Mouse (Mus musculus): ENCODE measurements around the gene Mavs. TPM values are rescaled to one million over a fixed set of nuclear protein-coding genes. Genes with fewer than 3 reads are reported as not detected.
A peak's percentile ranks its signal among the peaks of the same experiment; 100 is the strongest.

The Mavs gene
- polyA plus RNA-seq, 1 experiment from 2014 or later: 16.3 TPM

GRCm38 (mm10) chr2:131201262-131201661 lies 32.6 kb upstream of the Mavs start:
- WGBS: 86% methylated on average over 3 of the region's 3 CpGs
- H3K9me3 ChIP-seq: no peaks in the 10 kb centered on the region
- no peak overlapping the region for H3K4me2 ChIP-seq (replicated peaks)
- H3K4me3 ChIP-seq: no peak overlapping the region
- no peak overlapping the region for H3K27ac ChIP-seq
- no peak for ATAC-seq (ENCODE audit: insufficient number of reproducible peaks, insufficient read depth, low FRiP score, low TSS enrichment)
- H3K4me1 ChIP-seq: peaks cover 8% of the 10 kb centered on the region; the same call in 1 of the 2 replicates
- H3K36me3 ChIP-seq: peaks cover 18% of the 10 kb centered on the region
- H3K9ac ChIP-seq: no peak overlapping the region
- H3K27me3 ChIP-seq: no peaks in the 10 kb centered on the region

DNA sequence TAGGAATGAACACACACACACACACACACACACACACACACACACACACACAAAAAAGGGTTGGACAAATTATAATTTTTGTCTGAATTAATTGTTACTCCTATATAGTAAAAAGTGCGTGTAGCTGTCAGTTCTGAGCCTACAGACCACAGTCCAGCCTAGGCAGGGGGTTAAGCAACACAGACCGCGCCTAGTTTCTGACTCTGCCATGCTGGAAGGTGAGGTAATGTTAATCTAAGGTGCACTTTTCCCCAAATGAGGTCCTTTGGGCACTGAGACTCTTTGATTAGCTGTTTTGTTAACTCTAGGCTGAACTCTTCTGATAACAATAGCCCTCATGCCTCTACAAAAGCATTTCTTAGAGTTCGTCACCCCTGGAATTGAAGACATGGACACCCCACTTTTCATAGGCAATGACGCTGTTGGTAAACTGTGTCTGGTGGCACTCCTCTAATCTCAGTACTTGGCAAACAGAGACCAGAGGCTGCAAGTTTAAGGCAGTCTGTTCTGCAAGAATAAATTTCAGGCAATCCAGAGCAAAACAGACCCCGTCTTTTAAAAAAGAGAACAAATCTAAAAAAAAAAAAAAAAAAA lies 29.9 kb upstream of the Mavs start:
- peak overlapping the region; percentile 47; the same call in 1 of the 2 replicates for H3K27ac ChIP-seq
- H3K4me1 ChIP-seq: peaks cover 8% of the 10 kb centered on the region; the same call in 1 of the 2 replicates
- H3K27me3 ChIP-seq: no peaks in the 10 kb centered on the region
- H3K9me3 ChIP-seq: no peaks in the 10 kb centered on the region
- no peak overlapping the region for H3K4me2 ChIP-seq (replicated peaks)
- no peak for ATAC-seq (ENCODE audit: insufficient number of reproducible peaks, insufficient read depth, low FRiP score, low TSS enrichment)
- 78% methylated on average over 6 of the region's 6 CpGs for WGBS
- peaks cover 6% of the 10 kb centered on the region for H3K36me3 ChIP-seq
- H3K9ac ChIP-seq: no peak overlapping the region
- no peak overlapping the region for H3K4me3 ChIP-seq

- WGBS: 34% methylated on average over 7 of the region's 7 CpGs
- H3K4me3 ChIP-seq: no peak overlapping the region
- ATAC-seq (ENCODE audit: insufficient number of reproducible peaks, insufficient read depth, low FRiP score, low TSS enrichment): peak; percentile 57; the same call in 1 of the 2 replicates
- peak overlapping the region; percentile 70 for H3K27ac ChIP-seq
- H3K9ac ChIP-seq: no peak overlapping the region
- peaks cover 6% of the 10 kb centered on the region for H3K36me3 ChIP-seq
- H3K4me2 ChIP-seq (replicated peaks): no peak overlapping the region
- H3K27me3 ChIP-seq: no peaks in the 10 kb centered on the region
- H3K4me1 ChIP-seq: peaks cover 13% of the 10 kb centered on the region; the same call in 1 of the 2 replicates
- no peaks in the 10 kb centered on the region for H3K9me3 ChIP-seq
Measured at GRCm38 (mm10) chr2:131204410-131204981, 29.4 kb upstream of the Mavs start.

DNA sequence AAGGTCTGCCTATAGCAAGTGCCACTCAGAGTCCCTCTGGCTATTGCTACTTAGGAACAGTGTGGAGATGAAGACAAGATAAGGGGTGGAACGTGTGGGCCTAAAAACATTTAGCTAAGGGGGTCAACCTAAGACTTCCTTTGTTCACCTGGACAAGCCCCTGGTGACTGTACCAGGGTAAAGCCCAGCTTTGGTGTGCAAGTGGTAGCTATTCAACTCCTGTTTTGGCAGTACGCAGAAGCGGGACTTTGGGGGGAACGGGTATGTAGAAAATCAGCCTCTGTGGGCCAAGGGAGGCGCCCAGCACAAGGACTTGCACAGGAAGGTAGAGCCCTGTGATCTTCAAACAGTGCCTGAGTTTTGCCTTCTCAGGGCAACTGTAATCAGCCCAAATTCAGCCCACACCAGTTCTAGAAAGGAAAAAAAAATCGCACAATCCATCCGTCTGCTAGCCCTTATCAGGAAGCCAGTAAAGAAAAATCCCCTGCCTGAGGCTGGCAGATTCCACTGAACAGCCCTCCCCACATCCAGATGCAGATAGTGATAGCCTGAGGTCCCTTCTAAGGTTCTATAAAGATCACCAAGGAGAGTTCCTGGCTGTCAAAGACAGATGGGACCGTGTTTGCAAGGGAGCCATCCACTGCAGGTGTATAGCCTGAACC lies 28.2 kb upstream of the Mavs start:
- WGBS: 83% methylated on average over 8 of the region's 8 CpGs
- no peaks in the 10 kb centered on the region for H3K27me3 ChIP-seq
- H3K9me3 ChIP-seq: no peaks in the 10 kb centered on the region
- no peak overlapping the region for H3K4me3 ChIP-seq
- H3K36me3 ChIP-seq: no peaks in the 10 kb centered on the region
- no peak for ATAC-seq (ENCODE audit: insufficient number of reproducible peaks, insufficient read depth, low FRiP score, low TSS enrichment)
- H3K4me2 ChIP-seq (replicated peaks): no peak overlapping the region
- H3K27ac ChIP-seq: no peak overlapping the region
- H3K9ac ChIP-seq: no peak overlapping the region
- peaks cover 16% of the 10 kb centered on the region; the same call in 1 of the 2 replicates for H3K4me1 ChIP-seq

DNA sequence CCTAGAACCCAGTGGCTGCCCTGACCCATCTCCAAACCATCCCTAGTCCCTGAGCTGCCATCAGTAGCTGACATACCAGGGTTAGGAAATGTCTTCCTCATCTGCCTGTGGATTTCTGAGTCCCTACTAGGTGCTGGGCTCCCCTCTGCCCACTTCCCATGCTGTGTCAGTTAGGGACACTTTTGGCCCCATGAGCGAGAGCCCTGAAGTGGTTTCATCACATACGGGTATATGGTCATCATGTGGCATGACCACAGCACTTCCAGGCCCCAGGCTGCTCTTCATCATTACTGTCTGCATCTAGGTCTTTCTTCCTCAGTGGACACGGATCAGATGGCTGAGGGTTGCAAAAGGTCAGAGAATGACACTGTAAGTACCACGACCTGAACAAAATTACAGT lies 27.1 kb upstream of the Mavs start, which contains the start of gene Ap5s1:
TSS of gene Ap5s1 (plus strand) at position 301 of the 400 bp plus-strand sequence.
- WGBS: 72% methylated on average over 4 of the region's 4 CpGs
- H3K4me2 ChIP-seq (replicated peaks): no peak within 1 kb of the TSS
- H3K36me3 ChIP-seq: no peaks in the 10 kb centered on the region
- no peaks in the 10 kb centered on the region for H3K9me3 ChIP-seq
- no peaks in the 10 kb centered on the region for H3K27me3 ChIP-seq
- H3K4me3 ChIP-seq: no peak within 1 kb of the TSS
- no peak within 1 kb of the TSS for H3K9ac ChIP-seq
- ATAC-seq (ENCODE audit: insufficient number of reproducible peaks, insufficient read depth, low FRiP score, low TSS enrichment): no peak
- peaks cover 22% of the 10 kb centered on the region; the same call in 1 of the 2 replicates for H3K4me1 ChIP-seq
- no peak within 1 kb of the TSS for H3K27ac ChIP-seq

- no peaks in the 10 kb centered on the region for H3K27me3 ChIP-seq
- no peak overlapping the region for H3K4me3 ChIP-seq
- no peak for ATAC-seq (ENCODE audit: insufficient number of reproducible peaks, insufficient read depth, low FRiP score, low TSS enrichment)
- no peak overlapping the region for H3K27ac ChIP-seq
- 0 out of 2 replicates have a peak, but pooled peaks cover 5% of the 10 kb centered on the region for H3K36me3 ChIP-seq
- no peak overlapping the region for H3K9ac ChIP-seq
- WGBS: 91% methylated on average over 2 of the region's 2 CpGs
- peaks cover 22% of the 10 kb centered on the region; the same call in 1 of the 2 replicates for H3K4me1 ChIP-seq
- H3K4me2 ChIP-seq (replicated peaks): no peak overlapping the region
- H3K9me3 ChIP-seq: no peaks in the 10 kb centered on the region
Measured at GRCm38 (mm10) chr2:131208356-131208755, 25.5 kb upstream of the Mavs start.

GRCm38 (mm10) chr2:131209125-131209795 lies 24.6 kb upstream of the Mavs start:
- Histone ChIP-seq H3K9ac (peak overlapping the region; percentile 64), H3K27ac (peak overlapping the region; percentile 89), H3K4me3 (peak overlapping the region; percentile 57)

GRCm38 (mm10) chr2:131209969-131210792 lies 23.7 kb upstream of the Mavs start:
- ATAC-seq (ENCODE audit: insufficient number of reproducible peaks, insufficient read depth, low FRiP score, low TSS enrichment): peak; percentile 95
- 0 out of 2 replicates have a peak, but pooled peaks cover 5% of the 10 kb centered on the region for H3K36me3 ChIP-seq
- peak overlapping the region; percentile 89 for H3K27ac ChIP-seq
- peak overlapping the region; percentile 64 for H3K9ac ChIP-seq
- peak overlapping the region; percentile 58 for H3K4me2 ChIP-seq (replicated peaks)
- no peaks in the 10 kb centered on the region for H3K27me3 ChIP-seq
- H3K9me3 ChIP-seq: no peaks in the 10 kb centered on the region
- peak overlapping the region; percentile 57 for H3K4me3 ChIP-seq
- peaks cover 14% of the 10 kb centered on the region; the same call in 1 of the 2 replicates for H3K4me1 ChIP-seq
- WGBS: 1% methylated on average over 50 of the region's 50 CpGs

More at GRCm38 (mm10) chr2:131209125-131209795, 24.6 kb upstream of the Mavs start:
- ATAC-seq (ENCODE audit: insufficient number of reproducible peaks, insufficient read depth, low FRiP score, low TSS enrichment): no peak
- WGBS: 73% methylated on average over 4 of the region's 4 CpGs
- peak overlapping the region; percentile 58 for H3K4me2 ChIP-seq (replicated peaks)
- no peaks in the 10 kb centered on the region for H3K9me3 ChIP-seq
- 0 out of 2 replicates have a peak, but pooled peaks cover 5% of the 10 kb centered on the region for H3K36me3 ChIP-seq
- H3K27me3 ChIP-seq: no peaks in the 10 kb centered on the region
- peaks cover 19% of the 10 kb centered on the region; the same call in 1 of the 2 replicates for H3K4me1 ChIP-seq

DNA sequence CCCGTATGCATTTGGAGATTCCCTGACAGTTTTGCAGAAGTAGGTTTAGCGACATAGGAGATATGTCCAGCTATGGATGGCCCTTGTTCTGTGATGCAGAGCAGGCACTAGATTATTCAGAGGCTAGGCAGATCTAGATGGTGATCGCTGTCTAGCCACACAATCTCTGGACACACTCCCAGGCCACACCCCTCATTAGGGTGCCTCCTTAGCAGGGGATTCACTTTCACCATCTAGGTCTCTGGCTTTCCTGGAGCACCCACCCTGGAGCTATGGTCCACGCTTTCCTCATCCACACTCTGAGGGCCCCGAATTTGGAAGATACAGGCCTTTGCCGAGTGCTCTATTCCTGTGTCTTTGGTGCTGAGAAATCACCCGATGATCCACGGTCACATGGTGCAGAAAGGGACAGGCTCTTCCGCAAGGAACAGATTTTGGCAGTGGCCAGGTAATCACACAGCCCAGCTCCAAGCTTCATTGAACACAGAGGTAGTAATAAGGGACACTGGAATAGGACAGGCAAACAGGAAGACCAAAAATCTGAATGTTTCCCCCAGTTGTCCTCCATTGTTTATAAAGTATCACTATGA lies 22.7 kb upstream of the Mavs start:
- Histone ChIP-seq H3K4me2 (replicated peaks) (peak overlapping the region; percentile 58), H3K9ac (peak overlapping the region; percentile 64), H3K4me3 (peak overlapping the region; percentile 57), H3K9me3 (no peaks in the 10 kb centered on the region), H3K27me3 (no peaks in the 10 kb centered on the region), H3K27ac (no peak overlapping the region), H3K36me3 (0 out of 2 replicates have a peak, but pooled peaks cover 5% of the 10 kb centered on the region), H3K4me1 (peaks cover 14% of the 10 kb centered on the region; the same call in 1 of the 2 replicates)
- ATAC-seq (ENCODE audit: insufficient number of reproducible peaks, insufficient read depth, low FRiP score, low TSS enrichment): no peak
- 70% methylated on average over 9 of the region's 9 CpGs for WGBS

- WGBS: 74% methylated on average over 7 of the region's 7 CpGs
- H3K27me3 ChIP-seq: no peaks in the 10 kb centered on the region
- no peak overlapping the region; the same call in 1 of the 2 replicates for H3K9ac ChIP-seq
- no peak overlapping the region for H3K4me3 ChIP-seq
- no peak for ATAC-seq (ENCODE audit: insufficient number of reproducible peaks, insufficient read depth, low FRiP score, low TSS enrichment)
- no peak overlapping the region for H3K27ac ChIP-seq
- peaks cover 14% of the 10 kb centered on the region; the same call in 1 of the 2 replicates for H3K4me1 ChIP-seq
- H3K9me3 ChIP-seq: no peaks in the 10 kb centered on the region
- H3K36me3 ChIP-seq: 0 out of 2 replicates have a peak, but pooled peaks cover 5% of the 10 kb centered on the region
- H3K4me2 ChIP-seq (replicated peaks): no peak overlapping the region
Measured at GRCm38 (mm10) chr2:131213773-131214172, 20.1 kb upstream of the Mavs start.
